Mouse (Mus musculus): Measurements from ENCODE around the gene Sipa1.

DNA sequence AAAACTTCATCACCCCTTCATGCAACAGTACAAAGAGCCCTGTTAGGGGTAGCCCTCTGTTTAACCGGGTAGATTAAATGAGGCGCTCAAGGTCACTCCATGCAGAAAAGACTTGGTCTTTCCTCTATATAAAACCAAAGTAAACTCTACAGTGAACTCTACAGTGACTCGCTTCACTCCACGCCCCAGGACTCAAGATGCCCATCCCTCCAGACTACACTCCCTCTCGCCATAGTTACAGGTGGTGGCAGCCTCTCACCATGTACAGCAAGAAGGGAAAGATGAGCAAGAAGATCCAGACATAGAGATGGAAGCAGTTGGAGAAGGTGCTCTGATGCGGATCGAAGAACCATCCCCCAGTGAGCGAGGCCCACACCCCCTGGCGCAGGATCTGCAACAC is 24.2 kb upstream of the Sipa1 start:
- TF ChIP-seq POLR2A (IDR thresholded peaks at IDR 0.05; ENCODE audit: low read depth, low read length) (no peak), CTCF (IDR thresholded peaks at IDR 0.05; ENCODE audit: extremely low read depth, insufficient read depth, insufficient read length, insufficient replicate concordance) (no peak)
